Mouse (Mus musculus): ENCODE measurements at regions not wholly inside any gene's neighbourhood (a gene's known extent, or its start where the extent isn't known, plus 50 kb on each side); places are given as distances from the start of the nearest gene placed in this dataset.

DNA sequence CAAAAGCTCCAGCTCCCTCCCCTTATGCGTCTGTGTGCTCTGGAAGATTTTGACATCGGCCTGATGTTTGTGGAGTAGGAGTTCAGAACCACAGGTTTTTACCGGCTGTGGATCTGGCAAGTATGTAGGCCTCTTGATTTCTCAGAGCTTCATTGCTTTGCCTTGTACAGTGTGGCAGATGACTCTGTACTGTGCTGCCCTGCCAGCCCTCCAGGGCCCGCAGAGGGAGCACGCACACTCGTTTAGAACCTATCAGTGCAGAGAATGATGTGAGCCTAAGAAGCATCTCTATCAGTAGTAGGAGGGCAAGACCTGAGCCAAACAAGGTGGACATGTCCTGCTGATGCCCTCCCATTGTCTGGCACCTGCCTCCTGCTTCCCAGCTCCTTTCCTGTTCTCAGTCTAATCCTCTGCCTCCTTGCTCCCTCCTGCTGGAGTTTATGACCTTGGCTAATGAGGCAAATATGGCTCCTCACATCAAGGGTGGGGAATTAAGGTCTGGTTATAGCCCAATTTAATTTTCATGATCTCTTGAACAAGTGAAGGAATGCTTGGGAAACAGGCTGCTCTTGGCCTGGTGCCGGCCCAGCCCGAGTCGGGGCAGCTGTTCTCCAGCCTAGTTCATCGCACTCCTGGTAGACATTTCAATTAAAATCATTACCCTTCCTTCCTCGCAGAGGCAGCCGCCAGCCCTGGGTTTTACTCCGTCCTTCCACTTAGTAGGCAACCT, 344.5 kb downstream of the Tmem38b start:
- H3K4me3 ChIP-seq (replicated peaks), result no peak overlapping the region
- no peaks in the 10 kb centered on the region for H3K36me3 ChIP-seq
- 71% methylated on average over 13 of the region's 13 CpGs for WGBS (ENCODE audit: insufficient replicate concordance)
- H3K9me3 ChIP-seq (replicated peaks), result no peaks in the 10 kb centered on the region
- no peak overlapping the region for H3K4me2 ChIP-seq
- no peak for DNase-seq
- H3K9ac ChIP-seq, result no peak overlapping the region
- H3K27ac ChIP-seq, result no peak overlapping the region
- no peaks in the 10 kb centered on the region for H3K4me1 ChIP-seq (replicated peaks)
- ATAC-seq (ENCODE audit: low read depth), result no peak
- H3K27me3 ChIP-seq, result no peaks in the 10 kb centered on the region

- no peaks in the 10 kb centered on the region for H3K36me3 ChIP-seq
- no peaks in the 10 kb centered on the region for H3K27me3 ChIP-seq
- DNase-seq, result no peak
- H3K4me2 ChIP-seq, result no peak overlapping the region
- no peaks in the 10 kb centered on the region for H3K4me1 ChIP-seq (replicated peaks)
- H3K4me3 ChIP-seq (replicated peaks), result no peak overlapping the region
- no peaks in the 10 kb centered on the region for H3K9me3 ChIP-seq (replicated peaks)
- H3K27ac ChIP-seq, result no peak overlapping the region
- H3K9ac ChIP-seq, result no peak overlapping the region
- WGBS (ENCODE audit: insufficient replicate concordance), result 51% methylated on average over 1 of the region's 1 CpGs
- no peak for ATAC-seq (ENCODE audit: low read depth)
Measured at GRCm38 (mm10) chr4:54184213-54184612, 358.4 kb downstream of the Tmem38b start.

DNA sequence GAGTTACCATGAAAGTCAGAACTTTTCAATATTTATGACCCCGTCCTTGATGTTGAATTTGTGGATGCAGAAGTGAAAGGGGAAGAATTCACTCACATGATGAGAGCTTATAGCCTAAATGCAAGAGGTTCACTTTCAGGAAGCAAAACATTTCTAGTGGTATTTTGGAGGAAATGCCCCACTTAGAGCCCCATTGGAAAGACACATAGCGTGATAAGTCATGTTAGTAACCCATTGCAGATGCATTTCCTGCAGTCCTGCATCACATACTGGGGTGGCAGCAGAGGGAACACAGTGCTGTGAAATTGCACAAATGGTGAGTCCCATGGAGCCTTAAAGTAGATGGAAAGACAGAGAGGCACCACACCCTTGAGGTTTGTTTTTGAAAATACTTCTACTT, 369.9 kb downstream of the Tmem38b start:
- Histone ChIP-seq H3K27me3 (no peaks in the 10 kb centered on the region), H3K27ac (no peak overlapping the region), H3K36me3 (no peaks in the 10 kb centered on the region), H3K4me1 (replicated peaks) (no peaks in the 10 kb centered on the region), H3K9me3 (replicated peaks) (no peaks in the 10 kb centered on the region), H3K4me3 (replicated peaks) (no peak overlapping the region), H3K4me2 (no peak overlapping the region), H3K9ac (no peak overlapping the region)
- WGBS (ENCODE audit: insufficient replicate concordance), result 45% methylated on average over 2 of the region's 2 CpGs
- no peak for ATAC-seq (ENCODE audit: low read depth)
- no peak for DNase-seq

DNA sequence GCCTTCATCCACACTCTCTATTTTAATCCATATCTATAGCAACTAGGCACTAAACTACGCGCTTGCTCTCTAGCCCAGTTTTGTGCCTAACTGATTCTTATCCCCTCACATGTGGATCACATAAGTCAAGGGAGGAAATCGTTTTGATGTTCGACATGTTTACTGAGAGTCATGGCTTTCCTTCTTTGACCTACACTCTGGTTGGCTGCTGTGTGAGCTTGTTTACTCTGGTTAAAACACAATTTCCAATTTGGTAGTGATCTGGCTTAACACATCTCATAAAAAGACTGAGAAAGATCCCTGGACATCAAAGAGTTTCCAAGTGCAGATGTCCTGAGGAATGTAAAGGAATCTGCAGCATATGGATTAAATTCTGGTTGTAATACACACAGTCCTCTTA, 376.6 kb downstream of the Tmem38b start:
- no peaks in the 10 kb centered on the region for H3K9me3 ChIP-seq (replicated peaks)
- H3K36me3 ChIP-seq, result no peaks in the 10 kb centered on the region
- no peak overlapping the region for H3K9ac ChIP-seq
- ATAC-seq (ENCODE audit: low read depth) (no peak), DNase-seq (no peak)
- H3K4me2 ChIP-seq, result no peak overlapping the region
- no peaks in the 10 kb centered on the region for H3K27me3 ChIP-seq
- 69% methylated on average over 4 of the region's 4 CpGs for WGBS (ENCODE audit: insufficient replicate concordance)
- H3K27ac ChIP-seq, result no peak overlapping the region
- no peaks in the 10 kb centered on the region for H3K4me1 ChIP-seq (replicated peaks)
- no peak overlapping the region for H3K4me3 ChIP-seq (replicated peaks)

GRCm38 (mm10) chr4:54224572-54224971, 398.7 kb downstream of the Tmem38b start:
- ATAC-seq (ENCODE audit: low read depth), result no peak
- H3K4me3 ChIP-seq (replicated peaks), result no peak overlapping the region
- no peaks in the 10 kb centered on the region for H3K36me3 ChIP-seq
- no peak overlapping the region for H3K4me2 ChIP-seq
- H3K9me3 ChIP-seq (replicated peaks), result no peaks in the 10 kb centered on the region
- H3K27ac ChIP-seq, result no peak overlapping the region
- no peak overlapping the region for H3K9ac ChIP-seq
- DNase-seq, result no peak
- H3K4me1 ChIP-seq (replicated peaks), result no peaks in the 10 kb centered on the region
- 68% methylated on average over 2 of the region's 3 CpGs for WGBS (ENCODE audit: insufficient replicate concordance)
- H3K27me3 ChIP-seq, result no peaks in the 10 kb centered on the region

Data from liver, embryonic 13.5 days (tissue).